Mouse (Mus musculus): Measurements from ENCODE around the gene Ndfip2.

Ndfip2 gene

DNA sequence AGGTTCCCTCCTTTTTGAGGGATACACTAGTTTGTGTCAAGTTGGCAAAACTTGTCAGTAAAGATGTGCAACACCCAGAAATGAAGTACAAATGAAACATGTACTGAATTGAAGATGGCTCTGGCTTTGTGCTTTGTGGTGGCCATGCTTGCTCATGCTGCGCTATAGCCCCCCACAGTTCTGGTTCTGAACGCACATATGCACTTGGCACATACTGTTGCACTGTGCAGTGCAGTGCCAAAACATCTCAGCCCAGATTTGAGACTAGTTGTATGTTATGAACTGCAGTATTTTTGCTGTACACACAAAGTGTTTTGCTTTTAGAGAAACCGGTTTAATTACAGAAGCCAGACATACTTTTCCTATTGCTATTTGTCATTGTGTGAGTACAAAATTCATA is 25.7 kb downstream of the Ndfip2 start:
- DNase-seq (ENCODE audit: extremely low read depth, insufficient read length, low spot score), result no peak

- no peak for DNase-seq (ENCODE audit: extremely low read depth, insufficient read length, low spot score)
These were observed 29.2 kb downstream of the Ndfip2 start for GRCm38 (mm10) chr14:105287557-105287956.

GRCm38 (mm10) chr14:105287972-105288371 is 29.6 kb downstream of the Ndfip2 start:
- DNase-seq (ENCODE audit: extremely low read depth, insufficient read length, low spot score), result no peak

DNA sequence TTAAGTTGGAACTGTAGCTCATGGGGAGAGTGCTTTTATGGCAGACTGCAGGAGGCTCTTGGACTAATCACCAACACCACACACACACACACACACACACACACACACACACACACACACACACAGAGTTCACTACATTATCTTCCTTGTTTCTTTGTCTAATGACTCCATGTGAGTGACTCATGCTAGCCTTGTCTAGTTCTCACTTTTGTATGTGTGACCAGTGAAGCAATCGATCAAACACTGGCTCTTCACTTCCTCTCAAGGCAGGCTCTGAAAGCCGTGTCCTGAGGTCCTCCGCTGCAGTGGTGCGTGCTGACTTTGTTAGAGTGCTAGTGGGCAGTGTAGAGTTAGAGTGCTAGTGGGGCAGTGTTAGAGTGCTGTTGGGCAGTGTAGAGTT is 30.2 kb downstream of the Ndfip2 start:
- DNase-seq (ENCODE audit: extremely low read depth, insufficient read length, low spot score), result no peak

- DNase-seq (ENCODE audit: extremely low read depth, insufficient read length, low spot score), result no peak
These were observed 33.8 kb downstream of the Ndfip2 start for GRCm38 (mm10) chr14:105292139-105292538.

GRCm38 (mm10) chr14:105293777-105294176 is 35.4 kb downstream of the Ndfip2 start:
- DNase-seq (ENCODE audit: extremely low read depth, insufficient read length, low spot score), result no peak

GRCm38 (mm10) chr14:105295820-105296582 is 37.6 kb downstream of the Ndfip2 start:
- DNase-seq (ENCODE audit: extremely low read depth, insufficient read length, low spot score), result no peak

DNA sequence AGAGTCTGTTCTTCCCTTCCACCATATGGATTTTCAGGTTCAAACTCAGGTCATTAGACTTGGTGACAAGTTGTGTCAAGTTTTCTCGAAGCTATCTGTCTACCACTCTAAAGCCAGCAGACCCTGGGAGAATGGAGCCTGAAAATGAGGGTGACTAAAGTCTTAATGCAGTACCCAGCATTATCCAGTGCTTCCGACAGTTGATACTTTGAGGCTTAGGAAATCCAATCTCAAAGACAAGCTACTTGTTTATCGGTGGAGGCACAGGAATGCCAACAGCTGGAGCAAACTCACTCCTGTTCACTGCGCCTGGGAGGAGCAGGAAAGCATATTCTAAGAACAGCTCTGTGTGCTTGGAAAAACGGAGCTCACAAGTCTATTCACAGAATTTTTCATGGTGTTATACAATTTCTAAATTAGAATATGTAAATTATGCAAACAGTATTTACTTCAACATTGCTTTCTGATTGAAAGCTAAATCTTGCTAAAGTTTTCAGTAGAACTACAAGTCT is 41.4 kb downstream of the Ndfip2 start:
- no peak for DNase-seq (ENCODE audit: extremely low read depth, insufficient read length, low spot score)

- no peak for DNase-seq (ENCODE audit: extremely low read depth, insufficient read length, low spot score)
These were observed 42.2 kb downstream of the Ndfip2 start for GRCm38 (mm10) chr14:105300551-105300950.

GRCm38 (mm10) chr14:105302708-105303107 is 44.3 kb downstream of the Ndfip2 start:
- DNase-seq (ENCODE audit: extremely low read depth, insufficient read length, low spot score), result no peak

GRCm38 (mm10) chr14:105307716-105308115 is 49.3 kb downstream of the Ndfip2 start:
- no peak for DNase-seq (ENCODE audit: extremely low read depth, insufficient read length, low spot score)

DNA sequence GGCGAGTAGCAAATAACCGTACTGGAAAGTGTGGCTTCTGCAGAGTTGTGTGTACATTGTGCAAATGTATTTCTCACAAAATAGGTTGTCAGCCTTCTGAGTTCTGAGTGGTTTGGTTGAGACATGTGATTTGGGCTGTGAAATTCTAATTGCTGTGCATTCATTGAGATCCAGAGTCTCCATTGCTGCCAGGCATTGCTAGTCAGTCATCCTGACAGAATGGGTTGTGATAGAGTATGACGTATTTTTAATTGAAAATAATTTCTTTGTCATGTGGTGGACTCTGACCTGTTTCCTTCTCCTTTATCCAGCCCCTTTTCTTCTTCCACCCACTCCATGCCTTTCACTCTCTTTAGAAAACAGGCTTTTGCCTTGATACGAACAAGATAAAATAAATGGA is 54.0 kb downstream of the Ndfip2 start:
- no peak for DNase-seq (ENCODE audit: extremely low read depth, insufficient read length, low spot score)

GRCm38 (mm10) chr14:105312944-105313343 is 54.6 kb downstream of the Ndfip2 start:
- DNase-seq (ENCODE audit: extremely low read depth, insufficient read length, low spot score), result no peak

GRCm38 (mm10) chr14:105313877-105314276 is 55.5 kb downstream of the Ndfip2 start:
- no peak for DNase-seq (ENCODE audit: extremely low read depth, insufficient read length, low spot score)

DNA sequence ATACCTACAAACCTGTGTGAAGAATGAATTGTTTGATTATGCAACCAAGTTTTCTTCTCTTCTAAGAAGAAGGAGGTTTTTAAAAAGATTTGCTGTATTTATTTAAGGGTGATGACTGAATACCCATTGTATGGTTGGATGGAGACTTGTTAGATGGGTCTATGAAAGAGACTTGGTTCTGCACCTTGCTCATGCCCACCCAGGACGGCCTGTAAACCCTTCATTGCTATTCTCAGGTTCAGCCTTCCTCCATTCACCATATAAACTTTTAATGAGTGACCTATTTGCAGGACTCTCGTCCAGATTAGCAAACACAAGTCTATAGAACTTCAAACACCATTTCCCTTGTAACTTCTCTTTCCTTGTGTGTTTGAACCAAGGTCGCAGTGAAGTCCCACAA is 63.3 kb downstream of the Ndfip2 start:
- no peak for DNase-seq (ENCODE audit: extremely low read depth, insufficient read length, low spot score)

DNA sequence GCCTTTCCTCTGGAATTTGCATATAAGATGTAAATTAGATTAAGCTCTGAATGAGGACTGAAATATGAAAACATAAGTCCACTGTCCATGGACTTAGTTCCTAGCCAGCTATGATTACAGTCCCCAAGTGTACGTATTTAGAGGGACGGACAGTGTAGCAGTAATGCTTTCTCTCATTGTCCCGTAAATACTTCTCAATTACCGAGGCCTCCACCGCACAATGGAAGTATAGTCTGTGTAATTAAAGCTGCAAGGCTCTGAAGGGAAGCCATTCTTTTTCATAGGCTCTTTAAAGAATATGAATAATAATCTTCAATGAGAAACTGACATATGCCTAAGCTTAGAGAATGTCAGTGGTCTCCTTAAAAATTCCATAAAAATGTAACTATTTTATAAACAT is 64.5 kb downstream of the Ndfip2 start:
- no peak for DNase-seq (ENCODE audit: extremely low read depth, insufficient read length, low spot score)

DNA sequence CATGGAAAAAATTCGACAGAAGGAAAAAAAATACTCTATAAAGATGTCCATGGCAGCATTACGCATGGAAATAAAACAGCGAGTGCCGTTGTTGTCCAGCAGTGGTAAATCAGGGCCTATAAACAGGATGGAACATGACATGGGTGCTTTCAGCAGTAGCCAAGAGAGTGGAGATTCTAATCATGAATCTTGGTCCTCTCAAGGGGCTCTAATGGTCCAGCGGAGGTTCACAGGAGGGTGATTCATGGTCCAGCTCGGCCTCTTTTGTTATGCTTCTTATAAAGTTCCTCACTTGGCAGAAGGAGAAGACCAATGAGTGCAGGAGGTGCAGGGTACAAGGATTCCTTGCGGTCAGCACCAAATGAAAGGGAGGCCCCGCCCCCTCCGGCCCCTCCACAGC is 65.1 kb downstream of the Ndfip2 start:
- DNase-seq (ENCODE audit: extremely low read depth, insufficient read length, low spot score), result no peak

- peak; percentile 41 for DNase-seq (ENCODE audit: extremely low read depth, insufficient read length, low spot score)
These were observed 70.3 kb downstream of the Ndfip2 start for GRCm38 (mm10) chr14:105328397-105329302.

DNA sequence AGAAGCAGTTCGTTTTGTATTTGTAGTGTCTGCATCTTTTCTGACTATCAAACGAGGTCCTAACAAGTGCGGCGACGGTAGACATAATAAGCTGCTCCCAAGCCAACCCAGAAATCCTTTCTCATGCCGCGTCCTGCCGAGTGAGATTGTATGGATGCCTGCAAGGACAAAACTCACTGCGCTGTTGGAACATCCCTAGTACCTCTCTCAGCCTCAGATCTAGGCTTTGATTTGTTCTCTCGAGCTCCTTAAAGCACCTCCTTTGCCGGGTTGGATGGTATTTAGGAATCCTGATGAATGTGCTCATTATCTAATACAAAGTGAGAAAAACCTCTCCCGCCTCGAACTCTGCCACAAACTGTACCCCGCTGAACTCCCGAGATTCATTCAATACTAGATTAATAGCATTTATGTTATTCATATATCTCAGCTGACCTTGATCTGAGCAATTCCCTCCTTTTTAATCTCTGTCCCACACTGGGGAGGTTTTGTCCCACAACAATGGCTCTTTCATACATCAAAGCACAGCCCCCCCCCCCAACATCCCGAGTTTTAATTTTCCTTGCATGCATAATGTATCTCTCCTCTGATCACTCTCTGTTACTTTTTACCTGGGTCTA is 75.2 kb downstream of the Ndfip2 start:
- DNase-seq (ENCODE audit: extremely low read depth, insufficient read length, low spot score), result no peak

DNA sequence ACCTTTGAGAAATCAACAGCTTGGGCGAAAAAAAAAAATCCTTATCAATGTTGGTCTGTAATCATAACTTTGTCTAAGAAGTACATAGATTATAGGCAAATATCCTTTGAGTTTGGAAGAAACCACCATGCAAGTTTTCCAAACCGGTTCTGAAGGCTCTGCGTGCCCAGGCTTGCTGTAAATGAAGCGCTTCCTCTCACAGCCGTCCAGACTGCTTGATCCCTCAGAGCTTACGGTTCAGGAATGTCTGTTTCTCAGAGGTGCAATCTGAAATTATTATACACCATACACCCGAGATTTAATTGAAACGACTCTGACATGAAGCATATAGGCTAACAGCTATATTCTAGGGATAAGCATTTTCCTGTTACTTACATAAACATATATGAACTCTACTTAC is 83.4 kb downstream of the Ndfip2 start:
- no peak for DNase-seq (ENCODE audit: extremely low read depth, insufficient read length, low spot score)

DNA sequence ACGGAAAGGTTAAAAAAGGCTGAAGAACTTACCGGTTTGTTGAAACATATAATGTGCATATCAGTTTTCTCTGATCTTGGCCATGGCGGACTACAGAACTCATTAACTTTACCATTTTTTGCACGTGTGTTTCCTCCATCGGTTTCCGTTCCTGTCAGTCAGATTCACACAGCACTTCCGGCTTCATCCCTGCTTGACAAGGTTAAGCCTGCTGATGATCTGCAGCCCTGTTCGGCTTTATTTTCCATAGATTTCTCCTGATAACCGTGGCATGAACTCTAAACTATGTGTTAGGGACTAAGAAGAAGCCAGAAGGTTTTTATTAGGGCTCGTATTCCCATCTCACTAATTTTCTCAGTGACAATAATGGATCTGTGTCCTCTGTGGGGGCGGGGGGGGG is 95.7 kb downstream of the Ndfip2 start:
- DNase-seq (ENCODE audit: extremely low read depth, insufficient read length, low spot score), result no peak
